Mouse (Mus musculus) left cerebral cortex, adult 6 months (tissue): ENCODE results near the gene Marcksl1. TPM values are rescaled to one million over a fixed set of nuclear protein-coding genes. Genes with fewer than 3 reads are reported as not detected.

Source experiments
- long read RNA-seq, 2 experiments: library from polyadenylated mRNA; unstranded; transcript quantifications; one replicate each; pipeline ENCODE4 v2.0.0; 2019 to 2020
- polyA plus RNA-seq: library from polyadenylated mRNA; unstranded; fragments of <200 nt; fragmentation: Nextera tagmentation; gene quantifications from 2 replicates; pipeline ENCODE4 v1.2.3, GENCODE M21; 2021

The Marcksl1 gene
- polyA plus RNA-seq: 21.0 and 51.8 TPM in 2 replicates
- long read RNA-seq, experiment 1, transcript Marcksl1-201 (2 exons, 1,605 nt): major isoform, 332 of 343 reads
- long read RNA-seq, experiment 1, partial matches to known transcripts: 7 of 343 reads
- long read RNA-seq, experiment 1, other reads (novel, unspliced or antisense): 4 of 343 reads
- long read RNA-seq, experiment 2, transcript Marcksl1-201 (2 exons, 1,605 nt): major isoform, 26 of 36 reads
- long read RNA-seq, experiment 2, partial matches to known transcripts: 9 of 36 reads
- long read RNA-seq, experiment 2, other reads (novel, unspliced or antisense): 1 of 36 reads

GRCm38 (mm10) chr4:129513086-129513767 is at the start of gene Marcksl1:
Marcksl1 (plus strand) TSS chr4:129513581.

GRCm38 (mm10) chr4:129490972-129491880 is 22.2 kb upstream of the Marcksl1 start, which contains the start of the genes Tssk3 and Fam229a:
Tssk3 (minus strand) TSS chr4:129491022.
Fam229a (plus strand) TSS chr4:129491190.

GRCm38 (mm10) chr4:129542592-129543141 is 29.3 kb downstream of the Marcksl1 start, which contains the start of gene Hdac1:
Hdac1 (minus strand) TSS chr4:129542713.

Other genes with a start within 250 kb of the Marcksl1 start
- 0.72 and 0.75 TPM in 2 replicates for gene Sync, start 226.0 kb upstream of the Marcksl1 start, polyA plus RNA-seq
- 53.9 and 54.9 TPM in 2 replicates for gene Rbbp4, start 178.2 kb upstream of the Marcksl1 start, polyA plus RNA-seq
- gene Zbtb8os, start 177.9 kb upstream of the Marcksl1 start, polyA plus RNA-seq: 49.5 and 58.1 TPM in 2 replicates
- gene Zbtb8a, start 135.5 kb upstream of the Marcksl1 start, polyA plus RNA-seq: 5.9 and 6.3 TPM in 2 replicates
- 1.7 and 2.1 TPM in 2 replicates for gene Zbtb8b, start 72.7 kb upstream of the Marcksl1 start, polyA plus RNA-seq
- 10.7 and 16.6 TPM in 2 replicates for gene Bsdc1, start 52.0 kb upstream of the Marcksl1 start, polyA plus RNA-seq
- not detected in 2 replicates for gene Tssk3, start 22.6 kb upstream of the Marcksl1 start, polyA plus RNA-seq
- 0.79 and 1.7 TPM in 2 replicates for gene Fam229a, start 22.4 kb upstream of the Marcksl1 start, polyA plus RNA-seq
- gene Hdac1, start 29.1 kb downstream of the Marcksl1 start, polyA plus RNA-seq: 14.8 and 17.3 TPM in 2 replicates
- gene Lck, start 60.1 kb downstream of the Marcksl1 start, polyA plus RNA-seq: 1.9 and 2.3 TPM in 2 replicates
- gene Fam167b, start 65.0 kb downstream of the Marcksl1 start, polyA plus RNA-seq: 1.2 and 2.0 TPM in 2 replicates
- 253 and 304 TPM in 2 replicates for gene Eif3i, start 87.1 kb downstream of the Marcksl1 start, polyA plus RNA-seq
- 192 and 235 TPM in 2 replicates for gene Tmem234, start 87.1 kb downstream of the Marcksl1 start, polyA plus RNA-seq
- gene Dcdc2b, start 100.7 kb downstream of the Marcksl1 start, polyA plus RNA-seq: 3.3 and 4.0 TPM in 2 replicates
- gene Iqcc, start 105.5 kb downstream of the Marcksl1 start, polyA plus RNA-seq: 28.3 and 34.4 TPM in 2 replicates
- 30.0 and 36.6 TPM in 2 replicates for gene Ccdc28b, start 110.4 kb downstream of the Marcksl1 start, polyA plus RNA-seq
- 15.0 and 16.5 TPM in 2 replicates for gene Txlna, start 127.5 kb downstream of the Marcksl1 start, polyA plus RNA-seq
- 8.9 and 10.7 TPM in 2 replicates for gene Kpna6, start 159.2 kb downstream of the Marcksl1 start, polyA plus RNA-seq
- 6.0 and 13.0 TPM in 2 replicates for gene Tmem39b, start 183.3 kb downstream of the Marcksl1 start, polyA plus RNA-seq
- gene Khdrbs1, start 228.7 kb downstream of the Marcksl1 start, polyA plus RNA-seq: 22.8 and 56.9 TPM in 2 replicates